Mouse (Mus musculus) embryonic facial prominence, embryonic 12.5 days (tissue): Measurements from ENCODE around the gene Rap2b. TPM values are rescaled to one million over a fixed set of nuclear protein-coding genes. Genes with fewer than 3 reads are reported as not detected.

ENCODE experiments used
- ATAC-seq: fragments of 200-750 bp; cut with Nextera tagmentation; 2 replicates; pipeline ENCODE4 v1.8.0; 2017; ENCODE audit not compliant: insufficient number of reproducible peaks, insufficient read depth, low FRiP score, low TSS enrichment
- H3K27ac ChIP-seq: fragments of 300-500 bp; sonication (generic); 2 replicates; pipeline ENCODE4 v1.5.1; 2016; ENCODE audit warnings: mild to moderate bottlenecking
- H3K27me3 ChIP-seq: fragments of 300-500 bp; sonication (generic); 2 replicates; pipeline ENCODE4 v1.6.1; 2016; ENCODE audit warnings: mild to moderate bottlenecking, moderate library complexity
- H3K36me3 ChIP-seq: fragments of 300-500 bp; sonication (generic); 2 replicates; pipeline ENCODE4 v1.6.1; 2016; ENCODE audit warnings: mild to moderate bottlenecking
- H3K4me1 ChIP-seq: fragments of 300-500 bp; sonication (generic); 2 replicates; pipeline ENCODE4 v1.6.1; 2016
- H3K4me2 ChIP-seq: fragments of 300-500 bp; sonication (generic); replicated peaks from 2 replicates; pipeline ENCODE4 v1.6.1; 2016; ENCODE audit warnings: mild to moderate bottlenecking, moderate library complexity
- H3K4me3 ChIP-seq: fragments of 300-500 bp; sonication (generic); 2 replicates; pipeline ENCODE4 v1.5.1; 2016; ENCODE audit warnings: mild to moderate bottlenecking
- H3K9ac ChIP-seq: fragments of 300-500 bp; sonication (generic); 2 replicates; pipeline ENCODE4 v1.6.1; 2016; ENCODE audit warnings: mild to moderate bottlenecking, moderate library complexity
- H3K9me3 ChIP-seq: fragments of 300-500 bp; sonication (generic); 2 replicates; pipeline ENCODE4 v1.6.1; 2016; ENCODE audit warnings: mild to moderate bottlenecking, moderate library complexity
- WGBS: fragments of 180-500 bp; shearing (Covaris S2); methylation state at CpG from one replicate; pipeline ENCODE4 v1.1.7; 2016; 5-methylcytosine and 5-hydroxymethylcytosine counted together
- polyA plus RNA-seq: library from polyadenylated mRNA; unstranded; fragments of >200 nt; fragmentation: Nextera tagmentation; extraction: Ambion mirVana; gene quantifications from 2 replicates; pipeline ENCODE4 v1.2.1, GENCODE M21; 2016

Gene Rap2b
- polyA plus RNA-seq = 18.3 and 19.4 TPM in 2 replicates

GRCm38 (mm10) chr3:61361338-61361737 is at the start of gene Rap2b:
Gene Rap2b, plus strand, starts transcription at chr3:61361638.
- H3K27me3 ChIP-seq = no peaks in the 10 kb centered on the region
- no peaks in the 10 kb centered on the region for H3K9me3 ChIP-seq
- no peak for ATAC-seq
- H3K27ac ChIP-seq = no peak within 1 kb of the TSS
- H3K9ac ChIP-seq = no peak within 1 kb of the TSS
- 0 out of 2 replicates have a peak, but pooled peaks cover 2% of the 10 kb centered on the region for H3K4me1 ChIP-seq
- H3K4me2 ChIP-seq = no peak within 1 kb of the TSS; the same call in 1 of the 2 replicates
- 79% methylated on average over 1 of the region's 1 CpGs for WGBS
- no peaks in the 10 kb centered on the region for H3K36me3 ChIP-seq
- H3K4me3 ChIP-seq = no peak within 1 kb of the TSS

- WGBS = 73% methylated on average over 2 of the region's 2 CpGs
- H3K36me3 ChIP-seq = no peaks in the 10 kb centered on the region
- H3K4me1 ChIP-seq = 0 out of 2 replicates have a peak, but pooled peaks cover 3% of the 10 kb centered on the region
- H3K27ac ChIP-seq = no peak overlapping the region
- no peak for ATAC-seq
- H3K9me3 ChIP-seq = no peaks in the 10 kb centered on the region
- no peak overlapping the region for H3K9ac ChIP-seq
- H3K4me3 ChIP-seq = no peak overlapping the region
- no peaks in the 10 kb centered on the region for H3K27me3 ChIP-seq
- no peak overlapping the region for H3K4me2 ChIP-seq
Observed at GRCm38 (mm10) chr3:61315002-61315401, 46.4 kb upstream of the Rap2b start.

DNA sequence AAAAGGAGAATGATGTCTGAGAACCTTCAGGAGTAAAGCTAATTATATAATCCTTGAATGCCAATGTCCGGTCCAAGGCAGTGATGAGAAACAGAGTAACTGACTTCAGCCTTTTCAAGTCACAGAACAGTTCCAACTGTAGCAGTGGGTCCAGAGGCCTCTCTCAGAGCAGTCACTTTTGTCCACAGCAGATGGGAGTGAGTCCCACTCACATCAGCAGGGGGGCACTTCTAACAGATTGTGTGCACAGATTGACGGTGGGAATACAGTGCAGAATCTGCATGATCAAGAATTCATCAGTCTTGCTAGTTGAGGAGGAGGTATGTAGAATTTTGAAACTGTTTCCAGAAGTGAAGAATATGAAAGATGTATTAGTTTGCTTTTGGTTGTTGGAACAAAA is 41.4 kb upstream of the Rap2b start:
- no peak overlapping the region for H3K9ac ChIP-seq
- no peaks in the 10 kb centered on the region for H3K36me3 ChIP-seq
- no peaks in the 10 kb centered on the region for H3K9me3 ChIP-seq
- H3K27me3 ChIP-seq = no peaks in the 10 kb centered on the region
- no peak overlapping the region for H3K4me2 ChIP-seq
- ATAC-seq = no peak
- 74% methylated on average over 2 of the region's 2 CpGs for WGBS
- H3K4me1 ChIP-seq = 0 out of 2 replicates have a peak, but pooled peaks cover 3% of the 10 kb centered on the region
- no peak overlapping the region for H3K27ac ChIP-seq
- H3K4me3 ChIP-seq = no peak overlapping the region

- Histone ChIP-seq H3K4me2 (no peak overlapping the region), H3K27me3 (no peaks in the 10 kb centered on the region), H3K9ac (no peak overlapping the region), H3K27ac (no peak overlapping the region), H3K4me3 (no peak overlapping the region), H3K9me3 (no peaks in the 10 kb centered on the region), H3K36me3 (no peaks in the 10 kb centered on the region), H3K4me1 (0 out of 2 replicates have a peak, but pooled peaks cover 3% of the 10 kb centered on the region)
- 87% methylated on average over 6 of the region's 6 CpGs for WGBS
- ATAC-seq = no peak
Observed at GRCm38 (mm10) chr3:61321632-61322031, 39.8 kb upstream of the Rap2b start.

- H3K4me1 ChIP-seq = no peaks in the 10 kb centered on the region
- no peak overlapping the region for H3K9ac ChIP-seq
- no peak overlapping the region for H3K27ac ChIP-seq
- H3K9me3 ChIP-seq = no peaks in the 10 kb centered on the region
- ATAC-seq = no peak
- no peaks in the 10 kb centered on the region for H3K27me3 ChIP-seq
- WGBS = 47% methylated on average over 2 of the region's 2 CpGs
- H3K4me3 ChIP-seq = no peak overlapping the region
- no peaks in the 10 kb centered on the region for H3K36me3 ChIP-seq
- no peak overlapping the region for H3K4me2 ChIP-seq
Observed at GRCm38 (mm10) chr3:61336205-61336604, 25.2 kb upstream of the Rap2b start.

DNA sequence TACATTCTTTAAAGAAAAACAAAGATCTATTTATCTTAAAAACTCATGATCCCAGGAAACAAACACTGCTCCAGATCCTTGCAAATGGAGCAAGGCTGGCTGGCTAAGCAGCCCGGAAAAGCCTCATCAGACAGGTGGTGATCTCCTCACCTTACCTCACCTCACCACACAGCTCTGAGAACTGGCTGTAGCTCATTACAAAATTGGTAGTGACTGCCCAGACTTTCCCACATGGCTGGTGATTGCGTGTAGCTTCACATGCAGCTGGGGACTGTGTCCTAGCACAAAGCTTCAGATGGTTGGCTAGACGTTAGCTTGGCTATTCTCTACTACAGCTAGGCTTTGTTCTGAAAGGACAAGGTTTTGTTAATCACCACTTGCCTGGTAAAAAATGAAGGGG is 24.2 kb upstream of the Rap2b start:
- H3K4me1 ChIP-seq = no peaks in the 10 kb centered on the region
- 81% methylated on average over 3 of the region's 3 CpGs for WGBS
- ATAC-seq = no peak
- no peak overlapping the region for H3K27ac ChIP-seq
- no peak overlapping the region for H3K4me3 ChIP-seq
- H3K27me3 ChIP-seq = no peaks in the 10 kb centered on the region
- H3K4me2 ChIP-seq = no peak overlapping the region
- no peak overlapping the region for H3K9ac ChIP-seq
- no peaks in the 10 kb centered on the region for H3K9me3 ChIP-seq
- H3K36me3 ChIP-seq = no peaks in the 10 kb centered on the region

DNA sequence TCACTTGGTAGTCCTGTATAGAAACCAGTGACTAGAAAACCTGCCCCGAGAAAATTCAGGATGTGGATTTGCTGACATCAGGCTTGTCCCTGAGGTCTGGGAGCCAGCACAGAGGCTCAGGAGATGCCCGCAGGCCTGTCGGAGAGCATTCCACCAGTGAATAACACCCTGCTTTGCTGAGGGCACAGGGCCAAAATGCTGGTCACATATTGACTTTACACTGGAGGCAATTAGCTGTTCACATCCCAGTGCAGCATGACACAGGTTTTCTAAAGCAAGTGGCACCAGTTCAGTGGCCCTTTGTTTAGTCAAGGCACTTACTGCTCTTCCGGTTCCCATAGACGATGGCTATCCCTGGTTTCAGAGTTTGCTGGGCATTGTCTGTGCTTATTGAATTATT is 21.1 kb upstream of the Rap2b start:
- Histone ChIP-seq H3K4me1 (0 out of 2 replicates have a peak, but pooled peaks cover under 1% of the 10 kb centered on the region), H3K9me3 (no peaks in the 10 kb centered on the region), H3K36me3 (no peaks in the 10 kb centered on the region), H3K4me2 (no peak overlapping the region), H3K27ac (no peak overlapping the region), H3K9ac (no peak overlapping the region), H3K4me3 (no peak overlapping the region), H3K27me3 (no peaks in the 10 kb centered on the region)
- WGBS = 76% methylated on average over 5 of the region's 5 CpGs
- ATAC-seq = no peak

DNA sequence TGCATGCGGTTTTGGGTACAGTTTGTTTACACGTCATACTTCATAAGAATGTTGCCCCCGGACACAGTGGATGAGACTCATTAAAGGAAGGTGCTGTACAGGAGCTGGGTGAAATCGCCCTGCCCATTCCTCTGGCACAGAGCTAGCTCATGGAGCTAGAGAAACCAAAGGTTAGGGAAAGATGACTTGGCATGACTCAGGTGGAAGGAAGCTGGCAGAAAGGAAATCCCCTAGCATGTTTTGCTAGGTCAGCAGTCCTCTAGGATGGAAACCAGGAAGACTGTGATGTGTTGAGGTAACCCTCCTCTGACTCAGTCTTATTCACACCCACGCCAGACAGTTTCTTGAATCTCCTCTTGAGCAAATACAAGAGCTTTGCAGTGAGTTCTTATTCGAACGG is 17.4 kb upstream of the Rap2b start:
- ATAC-seq = no peak
- H3K27ac ChIP-seq = no peak overlapping the region
- H3K4me2 ChIP-seq = no peak overlapping the region
- no peaks in the 10 kb centered on the region for H3K36me3 ChIP-seq
- peaks cover 4% of the 10 kb centered on the region; the same call in 1 of the 2 replicates for H3K4me1 ChIP-seq
- H3K9me3 ChIP-seq = no peaks in the 10 kb centered on the region
- H3K27me3 ChIP-seq = no peaks in the 10 kb centered on the region
- WGBS = 80% methylated on average over 7 of the region's 7 CpGs
- no peak overlapping the region for H3K9ac ChIP-seq
- no peak overlapping the region for H3K4me3 ChIP-seq

DNA sequence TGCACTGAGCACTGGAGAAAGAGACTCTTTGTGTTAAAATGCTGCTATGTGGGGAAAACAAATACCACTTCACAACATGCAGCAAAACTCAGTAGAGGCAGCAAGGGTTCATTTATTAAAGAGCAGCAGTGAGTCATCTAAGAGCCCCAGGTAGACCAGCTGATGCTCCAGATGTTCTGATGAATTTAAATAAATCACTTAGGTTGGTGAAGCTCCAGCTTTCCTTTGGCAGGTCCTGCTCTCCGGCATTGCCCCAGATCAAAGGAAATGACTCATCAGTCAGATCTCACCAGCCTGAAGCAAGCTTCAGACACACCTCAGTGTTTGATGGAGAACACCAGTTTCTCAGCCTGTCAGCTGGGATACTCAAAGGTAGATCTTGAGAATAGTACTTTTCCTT is 15.8 kb upstream of the Rap2b start:
- ATAC-seq = no peak
- Histone ChIP-seq H3K36me3 (no peaks in the 10 kb centered on the region), H3K9me3 (no peaks in the 10 kb centered on the region), H3K27ac (no peak overlapping the region), H3K4me1 (peaks cover 4% of the 10 kb centered on the region; the same call in 1 of the 2 replicates), H3K4me3 (no peak overlapping the region), H3K9ac (no peak overlapping the region), H3K27me3 (no peaks in the 10 kb centered on the region), H3K4me2 (no peak overlapping the region)
- WGBS = 33% methylated on average over 1 of the region's 1 CpGs

GRCm38 (mm10) chr3:61348036-61348614 is 13.3 kb upstream of the Rap2b start:
- no peaks in the 10 kb centered on the region for H3K36me3 ChIP-seq
- 83% methylated on average over 4 of the region's 4 CpGs for WGBS
- no peak overlapping the region for H3K27ac ChIP-seq
- peaks cover 4% of the 10 kb centered on the region; the same call in 1 of the 2 replicates for H3K4me1 ChIP-seq
- H3K9ac ChIP-seq = no peak overlapping the region
- no peaks in the 10 kb centered on the region for H3K9me3 ChIP-seq
- no peaks in the 10 kb centered on the region for H3K27me3 ChIP-seq
- no peak overlapping the region for H3K4me2 ChIP-seq
- no peak for ATAC-seq
- no peak overlapping the region for H3K4me3 ChIP-seq

DNA sequence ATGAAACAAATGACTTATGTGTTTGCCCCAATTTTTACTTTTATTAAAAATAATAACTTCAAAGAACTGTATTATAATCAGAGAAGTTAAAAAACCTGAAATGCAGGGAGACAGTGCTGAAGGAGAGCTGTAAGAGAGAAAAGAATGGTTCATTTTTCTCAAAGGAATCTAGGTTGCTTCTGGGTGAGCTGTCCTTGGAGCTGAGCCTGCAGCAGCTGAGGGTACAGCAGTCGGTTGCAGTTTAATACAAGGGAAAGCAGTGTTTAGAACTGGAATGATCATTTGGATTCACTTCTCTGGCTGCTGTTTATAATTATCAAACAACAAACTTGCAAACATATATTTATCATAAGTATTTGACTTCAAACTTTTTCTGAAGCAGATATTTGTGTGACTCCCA is 12.0 kb upstream of the Rap2b start:
- Histone ChIP-seq H3K27ac (no peak overlapping the region), H3K9me3 (no peaks in the 10 kb centered on the region), H3K4me2 (no peak overlapping the region), H3K36me3 (no peaks in the 10 kb centered on the region), H3K4me3 (no peak overlapping the region), H3K4me1 (peaks cover 4% of the 10 kb centered on the region; the same call in 1 of the 2 replicates), H3K27me3 (no peaks in the 10 kb centered on the region), H3K9ac (no peak overlapping the region)
- ATAC-seq = no peak
- 47% methylated on average over 1 of the region's 1 CpGs for WGBS

- no peak overlapping the region for H3K9ac ChIP-seq
- H3K4me2 ChIP-seq = no peak overlapping the region
- H3K4me3 ChIP-seq = no peak overlapping the region
- no peak for ATAC-seq
- no peaks in the 10 kb centered on the region for H3K9me3 ChIP-seq
- no peaks in the 10 kb centered on the region for H3K27me3 ChIP-seq
- no peaks in the 10 kb centered on the region for H3K36me3 ChIP-seq
- no peak overlapping the region for H3K27ac ChIP-seq
- H3K4me1 ChIP-seq = 0 out of 2 replicates have a peak, but pooled peaks cover 2% of the 10 kb centered on the region
- 43% methylated on average over 1 of the region's 1 CpGs for WGBS
Observed at GRCm38 (mm10) chr3:61355464-61355863, 6.0 kb upstream of the Rap2b start.
